Mouse (Mus musculus): ENCODE measurements around the gene Kcnh2. TPM values are rescaled to one million over a fixed set of nuclear protein-coding genes. Genes with fewer than 3 reads are reported as not detected.
A peak's percentile ranks its signal among the peaks of the same experiment; 100 is the strongest.

Gene Kcnh2
- polyA plus RNA-seq, 1 experiment from 2014 or later, result 0.12 TPM

DNA sequence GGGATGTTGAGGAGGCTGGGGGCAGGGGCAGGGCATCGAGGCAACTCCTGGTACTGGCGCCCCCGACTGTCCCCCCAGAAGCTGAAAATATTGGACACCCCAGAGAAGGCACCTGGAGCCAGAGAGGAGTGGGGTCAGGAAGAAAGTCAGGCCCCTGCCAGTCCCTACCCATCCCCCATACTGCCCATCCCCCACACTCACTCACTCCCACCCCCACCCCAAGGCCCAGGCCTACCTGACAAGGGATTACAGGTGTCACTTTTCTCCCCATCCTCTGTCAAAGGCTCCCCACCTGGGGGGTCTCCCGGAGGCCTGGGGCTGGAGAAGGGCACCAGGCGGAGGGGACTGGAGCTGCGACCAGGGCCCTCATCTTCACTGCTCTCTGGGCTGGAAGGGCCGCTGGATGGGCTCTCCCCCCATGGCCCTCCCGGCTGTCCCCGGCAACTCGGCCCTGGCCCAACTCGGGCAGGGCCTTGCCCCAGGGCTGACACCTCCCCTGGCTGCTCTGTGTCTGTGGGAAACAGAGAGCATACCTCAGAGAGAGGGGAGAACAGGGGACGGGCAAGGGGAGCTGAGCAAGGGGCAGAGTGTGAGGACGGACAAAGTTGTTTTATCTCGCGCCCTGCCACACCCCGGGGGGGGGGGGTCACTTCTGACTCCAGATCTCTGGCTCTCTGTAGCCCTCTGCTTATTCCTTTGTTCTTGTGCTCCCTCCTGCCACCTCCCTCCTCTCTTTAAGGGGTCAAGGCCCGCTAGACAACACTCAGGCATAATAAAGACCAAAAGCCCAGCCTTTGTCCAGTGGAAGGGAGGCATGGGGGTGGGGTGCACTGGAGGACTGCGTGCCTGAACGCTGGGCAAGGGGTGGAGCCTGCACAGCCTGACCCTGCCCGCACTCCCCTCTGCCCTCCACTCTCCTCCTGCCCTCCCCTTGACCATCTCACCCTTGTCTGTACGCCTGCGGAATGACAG lies 29.4 kb downstream of the Kcnh2 start:
- no peak for TF ChIP-seq CTCF (IDR thresholded peaks at IDR 0.05)
- ChIA-PET CTCF (no interaction called here), POLR2A (no interaction called here)
- DNase-seq (ENCODE audit: low read depth, low spot score) (no peak), ATAC-seq (no peak)
- in situ Hi-C loops (cut with MboI; ENCODE audit: low pct_unique_long_range_greater_than_20kb), result no loop called here
- peaks cover 5% of the 10 kb centered on the region for H3K27me3 ChIP-seq

DNA sequence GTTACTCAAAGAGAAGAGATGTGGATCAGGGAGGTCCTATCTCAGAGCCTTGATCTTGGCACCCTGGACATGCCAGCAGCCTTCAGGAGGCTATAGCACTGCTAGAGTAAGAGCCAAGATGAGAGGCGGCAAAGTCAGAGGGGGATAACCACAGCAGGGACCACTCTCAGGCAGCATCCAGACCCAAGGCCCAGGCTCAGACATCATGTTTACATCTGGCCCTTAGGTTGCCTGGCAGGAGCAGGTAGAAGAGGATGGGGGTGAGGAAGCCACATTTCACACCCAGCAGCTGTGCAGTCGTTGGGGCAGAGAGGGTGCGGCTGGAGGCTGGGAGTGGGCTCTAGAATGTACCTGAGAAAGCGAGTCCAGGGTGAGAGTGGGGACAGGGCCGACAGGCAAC lies 30.5 kb downstream of the Kcnh2 start:
- in situ Hi-C loops (cut with MboI; ENCODE audit: low pct_unique_long_range_greater_than_20kb), result no loop called here
- POLR2A ChIA-PET, result interaction anchor here (1.2 kb wide), 1 partner anchor 55 kb away, joined by 4 read pairs; no protein-coding TSS in a partner anchor

DNA sequence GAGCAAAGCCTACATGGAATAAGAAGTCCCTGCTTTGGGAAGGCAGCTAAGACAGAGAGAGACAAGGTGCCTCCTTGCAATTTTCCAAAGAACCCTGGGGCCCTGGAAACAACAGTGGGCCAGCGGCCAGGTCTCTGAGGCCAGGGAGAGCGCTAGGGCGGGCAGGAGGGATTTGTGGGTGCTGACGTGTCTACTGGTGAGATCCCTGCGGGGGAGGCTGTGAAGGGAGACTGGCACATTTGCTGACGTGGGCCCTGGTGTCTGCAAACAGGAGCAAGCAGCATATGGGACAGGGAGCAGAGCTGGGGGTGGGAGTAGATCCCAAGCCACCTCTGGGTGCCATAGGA lies 31.0 kb downstream of the Kcnh2 start:
- in situ Hi-C loops (cut with MboI; ENCODE audit: low pct_unique_long_range_greater_than_20kb), result no loop called here
- ChIA-PET POLR2A (interaction anchor here (1.2 kb wide), 1 partner anchor 54 kb away, joined by 4 read pairs; no protein-coding TSS in a partner anchor), CTCF (no interaction called here)
- ATAC-seq, result peak; percentile 63
- peak; percentile 30 for DNase-seq (ENCODE audit: low read depth, low spot score)
- peaks cover 5% of the 10 kb centered on the region for H3K27me3 ChIP-seq
- TF ChIP-seq CTCF (IDR thresholded peaks at IDR 0.05), result no peak

More for the DNA sequence above, 30.5 kb downstream of the Kcnh2 start:
- TF ChIP-seq CTCF (IDR thresholded peaks at IDR 0.05), result no peak
- DNase-seq (ENCODE audit: low read depth, low spot score), result no peak
- CTCF ChIA-PET, result no interaction called here
- H3K27me3 ChIP-seq, result peaks cover 5% of the 10 kb centered on the region
- no peak for ATAC-seq

DNA sequence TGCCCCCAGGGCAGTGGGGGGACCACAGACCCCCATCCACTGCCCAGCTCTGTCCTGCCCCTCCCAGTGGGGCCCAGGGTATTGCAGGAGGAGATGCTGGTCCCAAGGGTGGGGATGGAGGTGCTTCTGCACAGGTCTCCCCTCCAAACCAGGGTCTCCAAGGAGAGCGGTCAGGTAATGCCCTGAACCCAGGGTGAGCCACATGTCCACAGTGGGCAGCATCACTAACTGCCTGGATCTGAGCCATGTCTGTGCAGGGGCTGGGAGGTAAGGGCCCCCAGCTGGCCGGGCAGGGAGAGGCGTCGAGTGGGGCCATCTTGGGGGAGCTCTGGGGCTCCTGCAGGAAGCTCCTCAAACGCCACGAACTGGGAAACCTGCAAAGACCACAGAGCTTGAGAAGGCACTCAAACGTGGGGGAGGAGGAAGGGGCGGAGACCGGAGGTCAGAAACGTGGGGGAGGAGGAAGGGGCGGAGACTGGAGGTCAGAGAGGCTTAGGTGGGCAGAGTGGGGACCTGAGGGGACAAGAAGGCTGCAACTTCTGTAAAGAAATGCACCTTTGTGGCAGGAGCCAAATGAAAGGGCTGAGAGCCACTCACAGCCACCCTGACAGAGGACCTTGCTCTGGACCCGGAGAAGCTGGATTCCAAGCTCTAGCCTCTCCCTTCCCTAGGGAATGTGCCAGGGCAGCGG lies 31.5 kb downstream of the Kcnh2 start:
- no peak for TF ChIP-seq CTCF (IDR thresholded peaks at IDR 0.05)
- DNase-seq (ENCODE audit: low read depth, low spot score) (no peak), ATAC-seq (peak; percentile 36)
- peaks cover 5% of the 10 kb centered on the region for H3K27me3 ChIP-seq
- in situ Hi-C loops (cut with MboI; ENCODE audit: low pct_unique_long_range_greater_than_20kb), result no loop called here
- ChIA-PET POLR2A (interaction anchor here (1.2 kb wide), 1 partner anchor 54 kb away, joined by 4 read pairs; no protein-coding TSS in a partner anchor), CTCF (no interaction called here)

DNA sequence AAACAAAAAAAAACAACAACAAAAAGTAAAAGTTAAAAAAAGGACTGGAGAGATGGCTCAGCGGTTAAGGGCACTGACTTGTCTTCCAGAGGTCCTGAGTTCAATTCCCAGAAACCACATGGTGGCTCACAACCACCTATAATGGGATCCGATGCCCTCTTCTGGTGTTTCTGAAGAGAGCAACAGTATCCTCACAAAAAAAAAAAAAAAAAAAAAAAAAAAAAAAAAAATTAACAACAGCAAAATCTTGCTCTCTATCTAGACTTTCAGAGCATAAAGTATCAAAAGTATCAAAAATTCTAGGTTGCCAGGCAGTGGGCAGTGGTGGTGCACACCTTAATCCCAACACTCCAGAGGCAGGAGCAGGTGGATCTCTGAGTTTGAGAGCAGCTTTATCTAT lies 42.2 kb downstream of the Kcnh2 start:
- POLR2A ChIA-PET, result no interaction called here
- DNase-seq (ENCODE audit: low read depth, low spot score) (no peak), ATAC-seq (no peak)
- CTCF ChIA-PET, result no interaction called here
- in situ Hi-C loops (cut with MboI; ENCODE audit: low pct_unique_long_range_greater_than_20kb), result no loop called here
- H3K27me3 ChIP-seq, result no peaks in the 10 kb centered on the region
- no peak for TF ChIP-seq CTCF (IDR thresholded peaks at IDR 0.05)

- POLR2A ChIA-PET, result no interaction called here
- DNase-seq (ENCODE audit: low read depth, low spot score), result no peak
- H3K27me3 ChIP-seq, result no peaks in the 10 kb centered on the region
- TF ChIP-seq CTCF (IDR thresholded peaks at IDR 0.05), result no peak
- in situ Hi-C loops (cut with MboI; ENCODE audit: low pct_unique_long_range_greater_than_20kb), result no loop called here
- no peak for ATAC-seq
- CTCF ChIA-PET, result no interaction called here
Observed at GRCm38 (mm10) chr5:24308621-24309020, 42.8 kb downstream of the Kcnh2 start.

GRCm38 (mm10) chr5:24307118-24307777 lies 44.2 kb downstream of the Kcnh2 start:
- in situ Hi-C loops (cut with MboI; ENCODE audit: low pct_unique_long_range_greater_than_20kb), result no loop called here
- DNase-seq (ENCODE audit: low read depth, low spot score) (no peak), ATAC-seq (no peak)
- ChIA-PET POLR2A (no interaction called here), CTCF (interaction anchor here (1.1 kb wide), 1 partner anchor 28 kb away, joined by 4 read pairs; no protein-coding TSS in a partner anchor)
- no peaks in the 10 kb centered on the region for H3K27me3 ChIP-seq
- no peak for TF ChIP-seq CTCF (IDR thresholded peaks at IDR 0.05)

GRCm38 (mm10) chr5:24303199-24303598 lies 48.2 kb downstream of the Kcnh2 start:
- in situ Hi-C loops (cut with MboI; ENCODE audit: low pct_unique_long_range_greater_than_20kb), result no loop called here
- POLR2A ChIA-PET, result no interaction called here
- CTCF ChIA-PET, result interaction anchor here (1.2 to 1.4 kb wide), 2 partner anchors 10 to 16 kb away, joined by 3 to 5 read pairs; no protein-coding TSS in a partner anchor
- DNase-seq (ENCODE audit: low read depth, low spot score) (no peak), ATAC-seq (no peak)
- no peak for TF ChIP-seq CTCF (IDR thresholded peaks at IDR 0.05)
- no peaks in the 10 kb centered on the region for H3K27me3 ChIP-seq

DNA sequence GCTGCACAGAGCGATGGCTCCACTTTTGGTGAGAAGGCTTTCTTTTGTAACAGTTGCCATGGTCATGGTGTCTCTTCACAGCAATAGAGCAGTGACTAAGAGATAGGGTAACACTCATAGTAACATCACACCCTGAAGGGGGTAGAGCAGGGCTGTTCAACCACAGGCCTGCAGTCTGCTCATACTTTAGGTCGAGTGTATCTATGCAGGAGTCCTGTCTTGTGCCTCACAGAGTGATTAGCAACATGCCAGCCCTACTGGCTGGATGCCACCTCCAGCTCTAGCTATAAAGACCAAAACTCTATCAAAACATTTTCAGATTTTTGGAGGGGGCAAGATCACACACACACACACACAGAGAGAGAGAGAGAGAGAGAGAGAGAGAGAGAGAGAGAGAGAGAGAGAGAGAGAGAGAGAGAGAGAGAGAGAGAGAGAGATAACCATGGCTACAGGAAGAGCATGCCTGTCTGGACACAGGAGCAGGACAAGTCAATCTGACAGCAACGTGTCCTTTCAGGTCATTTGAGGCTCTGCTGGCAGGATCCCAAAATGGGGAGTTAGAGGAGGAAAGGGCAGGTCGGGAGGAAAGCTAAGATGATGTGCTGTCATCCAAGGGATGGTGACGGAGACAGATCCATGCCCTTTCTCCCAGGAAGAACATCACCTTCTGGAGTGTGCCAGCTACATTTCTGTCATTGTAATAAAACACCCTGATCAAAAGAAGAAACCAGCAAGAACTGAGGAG lies 51.4 kb downstream of the Kcnh2 start:
- CTCF ChIA-PET, result no interaction called here
- no peak for DNase-seq (ENCODE audit: low read depth, low spot score)
- H3K27me3 ChIP-seq, result no peaks in the 10 kb centered on the region

DNA sequence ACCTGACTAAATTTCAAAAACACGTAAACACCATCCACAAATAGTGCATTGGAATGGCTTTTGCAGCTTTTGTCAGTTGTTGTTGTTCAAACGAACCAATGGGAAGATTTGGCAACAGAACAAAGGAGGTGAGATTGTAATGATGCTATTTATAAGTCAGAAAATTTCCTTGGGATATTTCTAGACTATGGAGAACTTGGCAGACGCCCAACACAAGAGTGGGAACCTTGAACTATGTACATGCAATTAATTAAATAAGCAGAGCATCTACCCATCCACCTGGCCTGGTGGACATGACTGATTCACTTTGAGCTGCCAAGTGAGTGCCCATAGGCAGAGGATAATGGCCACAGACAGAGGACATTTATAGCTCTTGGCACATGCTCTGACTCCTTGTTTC lies 59.5 kb downstream of the Kcnh2 start:
- peaks cover 2% of the 10 kb centered on the region for H3K27me3 ChIP-seq
- in situ Hi-C loops (cut with MboI; ENCODE audit: low pct_unique_long_range_greater_than_20kb), result no loop called here
- ChIA-PET CTCF (interaction anchor here (1.7 kb wide), 1 partner anchor 11 kb away, joined by 5 read pairs; no protein-coding TSS in a partner anchor), POLR2A (no interaction called here)
- ATAC-seq (no peak), DNase-seq (ENCODE audit: low read depth, low spot score) (no peak)
- TF ChIP-seq CTCF (IDR thresholded peaks at IDR 0.05), result no peak

More for the DNA sequence above, 51.4 kb downstream of the Kcnh2 start:
- no peak for ATAC-seq
- no peak for TF ChIP-seq CTCF (IDR thresholded peaks at IDR 0.05)
- in situ Hi-C loops (cut with MboI; ENCODE audit: low pct_unique_long_range_greater_than_20kb), result no loop called here
- POLR2A ChIA-PET, result interaction anchor here (0.6 kb wide), 1 partner anchor 125 kb away, joined by 9 read pairs; no protein-coding TSS in a partner anchor

Data from Patski (cell line).